Mouse (Mus musculus): ENCODE measurements around the gene Fjx1. TPM values are rescaled to one million over a fixed set of nuclear protein-coding genes. Genes with fewer than 3 reads are reported as not detected.

The Fjx1 gene
- polyA plus RNA-seq, 1 experiment from 2014 or later = 22.3 TPM

DNA sequence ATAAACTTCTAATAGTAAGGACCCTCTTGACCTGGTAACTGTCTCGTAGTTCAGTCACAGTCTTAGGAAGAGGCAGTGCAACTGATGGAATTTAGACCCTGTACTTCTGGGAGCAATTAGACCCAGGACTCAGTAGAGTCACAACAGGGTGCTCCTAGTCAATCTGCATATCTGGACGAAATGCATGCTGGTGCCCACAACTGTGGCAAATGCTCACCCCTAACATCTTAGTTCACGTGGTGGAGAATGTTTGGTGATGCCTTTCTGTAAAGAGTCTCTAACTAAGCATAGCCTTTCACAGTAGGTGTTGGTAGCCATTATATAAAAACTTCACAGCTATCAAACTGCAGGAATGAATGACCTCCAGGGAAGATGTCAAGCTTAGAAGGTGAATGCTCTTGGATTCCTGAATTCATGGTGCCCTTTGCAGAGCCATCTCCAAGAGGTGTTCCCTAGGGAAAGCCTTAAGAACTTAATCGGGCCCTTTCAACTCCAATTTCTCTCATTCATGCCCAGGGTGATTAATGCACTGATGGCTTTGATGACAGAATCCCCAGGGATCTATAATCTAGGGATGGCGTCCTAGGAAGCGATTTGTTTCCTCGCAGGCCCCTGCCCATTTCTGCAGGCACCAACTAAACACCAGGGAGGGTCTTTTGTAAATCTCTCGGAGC lies 14.8 kb downstream of the Fjx1 start:
- no peak for ATAC-seq (ENCODE audit: insufficient read depth, low FRiP score, low TSS enrichment)
- WGBS = 43% methylated on average over 8 of the region's 8 CpGs
- Histone ChIP-seq H3K9me3 (ENCODE audit: control insufficient read depth, low read length) (no peaks in the 10 kb centered on the region), H3K27ac (ENCODE audit: low read depth, low read length) (no peak overlapping the region), H3K36me3 (ENCODE audit: control insufficient read depth, insufficient read depth, low read length) (no peaks in the 10 kb centered on the region), H3K4me2 (ENCODE audit: low read depth) (no peak overlapping the region), H3K9ac (ENCODE audit: low read length) (no peak overlapping the region), H3K4me3 (ENCODE audit: low read depth, low read length) (no peak overlapping the region), H3K4me1 (ENCODE audit: control insufficient read depth, insufficient read depth, low read length) (no peaks in the 10 kb centered on the region), H3K27me3 (ENCODE audit: control insufficient read depth, insufficient read depth, low read length) (no peaks in the 10 kb centered on the region)
- no peak for DNase-seq (ENCODE audit: low spot score)

- no peak overlapping the region for H3K4me3 ChIP-seq (ENCODE audit: low read depth, low read length)
- no peak overlapping the region for H3K27ac ChIP-seq (ENCODE audit: low read depth, low read length)
- H3K4me1 ChIP-seq (ENCODE audit: control insufficient read depth, insufficient read depth, low read length) = no peaks in the 10 kb centered on the region
- H3K27me3 ChIP-seq (ENCODE audit: control insufficient read depth, insufficient read depth, low read length) = no peaks in the 10 kb centered on the region
- WGBS = 91% methylated on average over 1 of the region's 1 CpGs
- ATAC-seq (ENCODE audit: insufficient read depth, low FRiP score, low TSS enrichment) (no peak), DNase-seq (ENCODE audit: low spot score) (no peak)
- H3K4me2 ChIP-seq (ENCODE audit: low read depth) = no peak overlapping the region
- H3K36me3 ChIP-seq (ENCODE audit: control insufficient read depth, insufficient read depth, low read length) = no peaks in the 10 kb centered on the region
- no peak overlapping the region for H3K9ac ChIP-seq (ENCODE audit: low read length)
- H3K9me3 ChIP-seq (ENCODE audit: control insufficient read depth, low read length) = no peaks in the 10 kb centered on the region
Observed at GRCm38 (mm10) chr2:102433879-102434278, 18.4 kb downstream of the Fjx1 start.

- H3K9me3 ChIP-seq (ENCODE audit: control insufficient read depth, low read length) = no peaks in the 10 kb centered on the region
- DNase-seq (ENCODE audit: low spot score) (no peak), ATAC-seq (ENCODE audit: insufficient read depth, low FRiP score, low TSS enrichment) (no peak)
- no peak overlapping the region for H3K4me3 ChIP-seq (ENCODE audit: low read depth, low read length)
- 67% methylated on average over 4 of the region's 4 CpGs for WGBS
- no peak overlapping the region for H3K9ac ChIP-seq (ENCODE audit: low read length)
- H3K36me3 ChIP-seq (ENCODE audit: control insufficient read depth, insufficient read depth, low read length) = no peaks in the 10 kb centered on the region
- H3K4me1 ChIP-seq (ENCODE audit: control insufficient read depth, insufficient read depth, low read length) = no peaks in the 10 kb centered on the region
- no peak overlapping the region for H3K4me2 ChIP-seq (ENCODE audit: low read depth)
- no peak overlapping the region for H3K27ac ChIP-seq (ENCODE audit: low read depth, low read length)
- H3K27me3 ChIP-seq (ENCODE audit: control insufficient read depth, insufficient read depth, low read length) = no peaks in the 10 kb centered on the region
Observed at GRCm38 (mm10) chr2:102431084-102431483, 21.2 kb downstream of the Fjx1 start.

DNA sequence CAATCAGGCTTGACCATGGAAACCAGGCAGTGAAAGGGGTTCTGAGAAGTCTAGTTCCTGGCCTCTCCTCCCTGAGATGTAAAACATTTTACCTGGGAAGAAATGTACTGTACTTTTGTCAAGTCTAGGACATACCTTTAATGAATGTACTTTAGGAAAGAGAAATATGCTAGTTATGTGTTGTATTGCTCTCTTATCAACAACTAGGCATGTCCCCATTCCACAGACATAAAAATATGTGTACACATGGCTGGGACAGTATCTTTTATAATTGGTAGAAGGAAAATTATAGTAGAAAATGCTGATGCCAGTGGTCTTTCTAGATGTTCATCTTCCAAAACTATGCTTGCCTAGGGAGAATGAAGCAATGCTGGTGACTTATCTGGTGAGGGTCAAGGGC lies 24.3 kb downstream of the Fjx1 start:
- Histone ChIP-seq H3K27me3 (ENCODE audit: control insufficient read depth, insufficient read depth, low read length) (no peaks in the 10 kb centered on the region), H3K9me3 (ENCODE audit: control insufficient read depth, low read length) (no peaks in the 10 kb centered on the region), H3K4me2 (ENCODE audit: low read depth) (no peak overlapping the region), H3K4me1 (ENCODE audit: control insufficient read depth, insufficient read depth, low read length) (no peaks in the 10 kb centered on the region), H3K36me3 (ENCODE audit: control insufficient read depth, insufficient read depth, low read length) (no peaks in the 10 kb centered on the region), H3K9ac (ENCODE audit: low read length) (no peak overlapping the region), H3K4me3 (ENCODE audit: low read depth, low read length) (no peak overlapping the region), H3K27ac (ENCODE audit: low read depth, low read length) (no peak overlapping the region)
- ATAC-seq (ENCODE audit: insufficient read depth, low FRiP score, low TSS enrichment) (no peak), DNase-seq (ENCODE audit: low spot score) (no peak)

DNA sequence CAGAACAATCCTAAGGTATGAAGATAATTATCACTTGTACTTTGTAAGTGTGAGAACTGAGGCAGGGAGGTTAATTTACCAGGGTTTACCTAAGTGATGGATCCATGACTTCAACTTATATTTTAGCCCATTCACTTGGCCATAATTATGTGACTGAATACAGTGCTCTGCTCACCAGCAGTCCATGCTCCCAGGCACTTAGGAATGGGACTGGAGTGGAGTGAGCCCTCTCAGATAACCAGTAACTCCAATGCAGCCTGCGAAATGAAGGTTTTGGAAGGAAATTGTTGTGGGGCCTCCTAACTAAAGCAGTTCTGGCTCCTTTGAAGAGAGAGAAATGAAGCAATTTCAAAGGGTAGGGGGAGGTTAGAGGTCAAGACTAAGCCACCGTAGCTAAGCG lies 25.9 kb downstream of the Fjx1 start:
- WGBS = 54% methylated on average over 3 of the region's 3 CpGs
- H3K9ac ChIP-seq (ENCODE audit: low read length) = no peak overlapping the region
- H3K27ac ChIP-seq (ENCODE audit: low read depth, low read length) = no peak overlapping the region
- no peaks in the 10 kb centered on the region for H3K4me1 ChIP-seq (ENCODE audit: control insufficient read depth, insufficient read depth, low read length)
- H3K27me3 ChIP-seq (ENCODE audit: control insufficient read depth, insufficient read depth, low read length) = no peaks in the 10 kb centered on the region
- H3K4me3 ChIP-seq (ENCODE audit: low read depth, low read length) = no peak overlapping the region
- no peak overlapping the region for H3K4me2 ChIP-seq (ENCODE audit: low read depth)
- no peaks in the 10 kb centered on the region for H3K36me3 ChIP-seq (ENCODE audit: control insufficient read depth, insufficient read depth, low read length)
- no peaks in the 10 kb centered on the region for H3K9me3 ChIP-seq (ENCODE audit: control insufficient read depth, low read length)
- ATAC-seq (ENCODE audit: insufficient read depth, low FRiP score, low TSS enrichment) (no peak), DNase-seq (ENCODE audit: low spot score) (no peak)

GRCm38 (mm10) chr2:102416149-102416743 lies 36.1 kb downstream of the Fjx1 start:
- 90% methylated on average over 14 of the region's 14 CpGs for WGBS
- Histone ChIP-seq H3K4me2 (ENCODE audit: low read depth) (no peak overlapping the region), H3K9me3 (ENCODE audit: control insufficient read depth, low read length) (no peaks in the 10 kb centered on the region), H3K27ac (ENCODE audit: low read depth, low read length) (no peak overlapping the region), H3K36me3 (ENCODE audit: control insufficient read depth, insufficient read depth, low read length) (no peaks in the 10 kb centered on the region), H3K4me1 (ENCODE audit: control insufficient read depth, insufficient read depth, low read length) (no peaks in the 10 kb centered on the region), H3K27me3 (ENCODE audit: control insufficient read depth, insufficient read depth, low read length) (no peaks in the 10 kb centered on the region), H3K4me3 (ENCODE audit: low read depth, low read length) (no peak overlapping the region), H3K9ac (ENCODE audit: low read length) (no peak overlapping the region)
- DNase-seq (ENCODE audit: low spot score) = no peak
- no peak for ATAC-seq (ENCODE audit: insufficient read depth, low FRiP score, low TSS enrichment)

DNA sequence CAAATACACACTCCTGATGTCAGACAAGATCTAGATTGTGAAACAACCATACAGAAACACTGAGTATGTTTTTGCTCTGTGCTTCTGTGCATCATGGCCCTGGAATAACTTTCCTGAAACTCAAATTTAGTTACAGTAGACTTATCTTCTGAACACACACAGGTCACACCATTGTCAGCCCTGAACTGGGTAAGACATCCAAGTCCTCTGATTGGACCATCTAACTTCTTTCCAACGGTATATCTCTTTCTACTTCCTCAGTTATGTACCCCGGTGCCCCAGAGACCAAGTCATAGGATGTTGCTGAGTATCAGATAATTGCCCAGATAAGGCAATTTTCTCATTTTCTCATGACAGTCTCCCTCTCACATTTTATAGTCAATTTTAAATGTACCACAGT lies 39.6 kb downstream of the Fjx1 start:
- H3K9ac ChIP-seq (ENCODE audit: low read length) = no peak overlapping the region
- WGBS = 93% methylated on average over 2 of the region's 2 CpGs
- ATAC-seq (ENCODE audit: insufficient read depth, low FRiP score, low TSS enrichment) = no peak

DNA sequence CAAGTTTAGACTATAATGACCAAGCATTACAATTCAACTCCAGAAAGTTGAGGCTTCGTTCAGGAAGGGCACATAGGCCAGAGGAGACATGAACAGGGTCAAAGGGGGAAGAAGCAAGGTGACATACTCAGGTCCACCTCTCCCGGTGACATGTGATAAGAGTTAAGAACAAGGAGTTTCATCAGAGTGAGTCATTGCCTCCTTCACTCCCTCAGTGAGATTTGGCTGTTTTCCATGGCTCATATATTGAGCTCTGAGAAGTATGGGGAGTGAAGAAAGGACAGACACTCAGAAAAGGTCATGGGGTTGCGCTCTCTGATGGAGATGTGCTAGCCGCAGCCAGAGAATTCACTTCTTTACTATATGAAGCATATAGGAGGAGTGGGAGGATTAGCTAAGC lies 41.7 kb downstream of the Fjx1 start:
- Histone ChIP-seq H3K4me2 (ENCODE audit: low read depth) (no peak overlapping the region), H3K27me3 (ENCODE audit: control insufficient read depth, insufficient read depth, low read length) (no peaks in the 10 kb centered on the region), H3K4me3 (ENCODE audit: low read depth, low read length) (no peak overlapping the region), H3K27ac (ENCODE audit: low read depth, low read length) (no peak overlapping the region), H3K9ac (ENCODE audit: low read length) (no peak overlapping the region), H3K4me1 (ENCODE audit: control insufficient read depth, insufficient read depth, low read length) (peaks cover 3% of the 10 kb centered on the region; the same call in 1 of the 2 replicates), H3K36me3 (ENCODE audit: control insufficient read depth, insufficient read depth, low read length) (no peaks in the 10 kb centered on the region), H3K9me3 (ENCODE audit: control insufficient read depth, low read length) (no peaks in the 10 kb centered on the region)
- 88% methylated on average over 4 of the region's 4 CpGs for WGBS
- ATAC-seq (ENCODE audit: insufficient read depth, low FRiP score, low TSS enrichment) (no peak), DNase-seq (ENCODE audit: low spot score) (no peak)

More for the DNA sequence above, 39.6 kb downstream of the Fjx1 start:
- Histone ChIP-seq H3K4me3 (ENCODE audit: low read depth, low read length) (no peak overlapping the region), H3K9me3 (ENCODE audit: control insufficient read depth, low read length) (no peaks in the 10 kb centered on the region), H3K4me1 (ENCODE audit: control insufficient read depth, insufficient read depth, low read length) (peaks cover 3% of the 10 kb centered on the region; the same call in 1 of the 2 replicates), H3K27me3 (ENCODE audit: control insufficient read depth, insufficient read depth, low read length) (no peaks in the 10 kb centered on the region), H3K27ac (ENCODE audit: low read depth, low read length) (no peak overlapping the region), H3K4me2 (ENCODE audit: low read depth) (no peak overlapping the region), H3K36me3 (ENCODE audit: control insufficient read depth, insufficient read depth, low read length) (no peaks in the 10 kb centered on the region)
- no peak for DNase-seq (ENCODE audit: low spot score)

- no peak for ATAC-seq (ENCODE audit: insufficient read depth, low FRiP score, low TSS enrichment)
- DNase-seq (ENCODE audit: low spot score) = no peak
- H3K9ac ChIP-seq (ENCODE audit: low read length) = no peak overlapping the region
- no peak overlapping the region for H3K4me2 ChIP-seq (ENCODE audit: low read depth)
- no peaks in the 10 kb centered on the region for H3K36me3 ChIP-seq (ENCODE audit: control insufficient read depth, insufficient read depth, low read length)
- no peak overlapping the region for H3K27ac ChIP-seq (ENCODE audit: low read depth, low read length)
- H3K4me3 ChIP-seq (ENCODE audit: low read depth, low read length) = no peak overlapping the region
- H3K4me1 ChIP-seq (ENCODE audit: control insufficient read depth, insufficient read depth, low read length) = peaks cover 3% of the 10 kb centered on the region; the same call in 1 of the 2 replicates
- no peaks in the 10 kb centered on the region for H3K27me3 ChIP-seq (ENCODE audit: control insufficient read depth, insufficient read depth, low read length)
- WGBS = 91% methylated on average over 3 of the region's 3 CpGs
- H3K9me3 ChIP-seq (ENCODE audit: control insufficient read depth, low read length) = no peaks in the 10 kb centered on the region
Observed at GRCm38 (mm10) chr2:102409741-102410140, 42.6 kb downstream of the Fjx1 start.
